Mouse (Mus musculus) liver (tissue): ENCODE measurements around the gene Ip6k3.

Source experiments
- DNase-seq: peaks from one replicate; pipeline ENCODE4 v3.0.0-alpha.2; 2020; ENCODE audit warnings: mixed read lengths

The Ip6k3 gene

DNA sequence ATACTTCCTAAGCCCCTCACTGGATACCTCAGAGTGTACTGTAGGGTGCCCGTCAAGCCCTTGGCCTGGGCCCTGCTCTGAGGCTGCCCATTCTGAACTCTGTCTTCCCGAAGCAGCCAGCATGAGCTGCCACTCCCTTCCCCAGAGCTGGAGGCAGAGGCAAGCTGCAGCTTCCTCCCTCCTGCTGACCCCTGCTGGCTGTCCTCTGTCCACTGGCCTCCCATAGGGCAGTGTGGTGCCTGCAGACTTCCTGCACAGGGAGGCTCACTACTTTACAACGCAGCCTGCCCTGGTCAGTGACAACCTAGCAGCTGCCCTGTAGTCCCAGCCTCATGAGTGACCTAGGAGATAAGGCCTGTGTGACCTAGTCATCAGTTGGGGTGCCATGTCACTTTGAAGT lies 14.1 kb upstream of the Ip6k3 start:
- peak; percentile 30 for DNase-seq

DNA sequence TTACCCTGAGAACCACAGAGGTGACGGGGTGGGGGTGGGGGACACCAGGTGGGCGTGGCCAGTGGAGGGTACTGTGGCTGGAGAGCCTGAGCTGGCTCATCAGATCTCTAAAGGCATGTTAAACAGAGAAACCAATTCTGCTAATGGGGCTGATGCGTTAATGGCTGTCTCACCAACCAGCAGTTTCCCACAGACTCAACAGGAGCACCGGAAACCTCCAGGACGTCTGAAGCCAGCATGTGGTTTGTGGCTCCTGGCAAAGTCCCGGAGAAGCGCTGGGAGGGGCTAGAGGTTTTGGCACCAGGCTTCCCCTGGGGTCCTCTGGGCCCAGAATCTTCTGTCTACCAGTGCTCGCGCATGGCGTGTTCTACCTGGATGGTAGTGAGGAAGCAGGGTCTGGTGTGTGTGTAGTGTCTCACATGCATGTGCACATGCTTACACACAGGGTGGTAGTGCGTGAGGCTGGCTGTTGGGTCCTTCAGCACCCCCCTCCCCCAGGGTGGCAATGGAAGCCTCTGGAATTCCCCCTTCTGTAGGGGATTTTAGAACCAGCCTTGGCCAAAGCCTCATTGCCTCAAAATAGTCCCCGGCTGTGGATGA lies 12.2 kb upstream of the Ip6k3 start:
- no peak for DNase-seq

DNA sequence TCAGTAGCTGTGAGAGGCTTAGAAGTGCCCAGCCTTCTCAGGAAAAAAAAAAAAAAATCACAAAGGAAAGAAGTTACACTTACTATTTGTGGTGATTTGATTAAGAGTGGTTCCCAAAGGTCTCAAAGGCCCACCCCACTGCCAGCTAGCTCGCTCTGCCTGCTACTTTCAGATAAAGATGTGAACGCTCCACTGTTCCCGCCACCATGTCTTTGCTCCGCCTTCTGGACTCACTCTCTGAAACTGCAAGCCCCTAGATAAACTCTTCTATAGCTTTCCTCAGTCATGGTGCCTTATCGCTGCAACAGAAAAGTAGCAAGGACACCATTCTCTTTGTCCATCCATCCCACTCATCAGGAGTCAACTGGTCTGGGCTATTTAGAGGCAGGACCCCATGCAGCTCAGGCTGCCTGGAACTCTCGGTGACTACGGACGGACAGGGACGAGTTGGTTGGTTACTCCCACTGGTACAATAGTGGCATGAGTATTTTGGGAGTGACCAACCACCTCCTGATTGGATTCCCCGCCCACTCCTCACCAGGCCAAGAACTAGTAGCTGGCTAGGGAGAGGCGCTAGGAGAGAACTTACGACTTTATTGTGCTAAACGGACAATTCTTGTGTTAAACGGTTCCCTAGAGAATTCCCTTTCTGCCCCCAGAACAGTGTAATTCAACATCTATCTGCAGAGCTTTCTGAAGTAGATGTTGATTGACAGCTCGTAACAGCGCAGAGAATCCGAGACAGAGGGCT lies 11.0 kb upstream of the Ip6k3 start:
- peak; percentile 44 for DNase-seq

DNA sequence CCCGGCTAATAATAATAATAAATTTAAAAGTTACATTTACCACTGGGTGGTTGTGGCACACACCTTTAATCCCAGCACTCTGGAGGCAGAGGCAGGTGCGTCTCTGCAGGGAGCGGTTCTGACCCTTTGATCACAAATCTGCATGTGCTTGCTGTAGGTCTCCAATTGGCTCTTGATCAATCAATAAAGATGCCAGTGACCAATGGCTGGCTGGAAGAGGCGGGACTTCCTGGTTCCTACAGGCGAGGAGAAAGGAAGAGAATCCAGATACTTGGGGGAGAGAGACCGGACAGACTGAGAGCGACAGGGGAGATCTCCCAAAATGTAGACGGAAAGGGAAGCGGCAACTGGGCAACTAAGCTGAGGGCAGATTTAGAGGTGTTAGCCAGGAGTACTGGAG lies 10.4 kb upstream of the Ip6k3 start:
- DNase-seq = no peak

DNA sequence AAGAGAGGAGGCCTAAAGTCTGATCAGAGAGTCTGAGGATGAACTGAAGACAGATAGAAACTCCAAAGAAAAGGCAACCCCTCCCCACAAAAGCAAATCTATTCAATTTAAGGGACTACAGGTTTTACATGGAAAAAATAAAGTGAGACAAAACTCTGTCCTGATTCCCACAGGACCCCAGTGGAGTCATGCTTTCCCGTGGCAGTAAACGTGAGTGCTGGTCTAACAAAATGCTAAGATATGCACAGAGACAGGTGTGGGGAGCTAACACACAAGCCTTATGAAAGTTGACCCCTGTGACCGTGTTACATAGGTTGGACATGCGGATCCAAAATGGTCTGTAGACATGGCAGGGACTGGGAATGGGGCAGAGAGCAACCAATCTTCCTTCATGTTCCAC lies 9.2 kb upstream of the Ip6k3 start:
- DNase-seq = no peak

DNA sequence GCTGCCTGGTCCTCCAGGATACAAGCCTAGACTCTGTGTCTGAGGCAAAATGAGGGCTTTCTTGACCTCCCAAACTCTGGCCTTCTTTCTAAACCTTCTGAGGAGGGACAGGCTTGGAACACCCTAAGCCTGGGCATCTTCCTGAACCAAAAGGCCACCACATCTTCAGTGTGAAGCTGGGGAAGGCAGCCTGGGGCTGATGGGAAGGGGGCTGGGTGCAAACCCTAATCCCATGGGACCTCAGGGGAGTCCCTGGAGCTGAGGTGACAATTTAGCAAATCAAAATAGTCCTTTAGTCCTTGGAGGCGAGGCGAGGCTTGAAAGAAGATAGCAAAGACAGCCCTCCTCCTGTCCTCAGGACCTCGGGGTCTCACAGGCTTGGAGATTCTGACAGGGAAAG lies 8.7 kb upstream of the Ip6k3 start:
- DNase-seq = no peak

DNA sequence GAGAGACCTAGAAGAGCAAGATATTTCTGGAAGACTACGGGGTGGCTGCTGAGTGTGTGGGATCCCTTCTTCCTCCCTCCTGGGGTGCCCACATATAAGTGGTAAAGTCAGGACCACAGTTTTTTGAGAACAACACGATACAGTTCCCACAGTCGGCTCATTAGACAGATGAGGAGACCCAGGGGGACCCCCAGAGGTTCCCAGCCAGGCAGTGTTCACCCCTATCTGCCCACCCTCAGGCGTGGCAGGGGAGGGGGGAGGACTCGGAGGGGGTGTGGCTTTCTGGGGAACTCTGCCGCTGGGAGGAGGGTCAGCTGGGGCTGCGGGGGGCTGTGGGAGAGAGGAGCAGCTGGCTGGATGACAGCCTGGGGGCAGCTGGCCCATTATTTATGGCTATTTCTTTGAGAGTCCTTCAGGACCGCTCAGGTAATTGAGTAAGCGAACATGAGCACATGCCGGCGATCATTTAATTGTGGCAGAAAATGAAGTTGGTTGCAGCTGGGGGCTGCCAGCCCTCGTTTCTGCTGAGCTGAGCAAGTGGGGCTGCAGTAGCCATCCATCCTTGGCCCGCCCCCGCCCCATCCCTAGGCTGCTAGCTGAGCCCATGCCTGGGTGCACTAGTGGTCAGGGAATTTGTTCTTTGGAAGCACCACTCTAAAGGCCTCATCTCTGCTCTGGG lies 7.7 kb upstream of the Ip6k3 start:
- DNase-seq = no peak

DNA sequence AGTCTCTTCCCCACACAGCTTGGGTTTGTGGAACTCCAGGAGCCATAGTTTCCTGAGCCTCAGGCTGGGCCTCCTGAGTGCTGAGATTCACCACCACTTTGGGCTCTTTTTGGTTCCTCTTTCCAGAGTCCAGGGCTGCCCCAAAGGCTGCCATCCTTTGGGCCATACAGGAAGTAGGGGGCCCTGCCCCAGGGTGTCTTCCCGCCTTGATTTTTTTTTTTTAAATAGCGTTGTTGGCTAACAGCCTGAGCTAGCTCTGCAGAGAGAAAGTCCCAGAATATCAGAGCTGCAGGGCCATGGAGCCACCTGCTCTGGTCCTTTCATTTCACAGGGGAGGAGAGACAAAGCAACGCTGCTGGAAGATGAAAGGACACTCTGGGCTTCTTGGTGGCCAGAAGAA lies 6.1 kb upstream of the Ip6k3 start:
- no peak for DNase-seq

DNA sequence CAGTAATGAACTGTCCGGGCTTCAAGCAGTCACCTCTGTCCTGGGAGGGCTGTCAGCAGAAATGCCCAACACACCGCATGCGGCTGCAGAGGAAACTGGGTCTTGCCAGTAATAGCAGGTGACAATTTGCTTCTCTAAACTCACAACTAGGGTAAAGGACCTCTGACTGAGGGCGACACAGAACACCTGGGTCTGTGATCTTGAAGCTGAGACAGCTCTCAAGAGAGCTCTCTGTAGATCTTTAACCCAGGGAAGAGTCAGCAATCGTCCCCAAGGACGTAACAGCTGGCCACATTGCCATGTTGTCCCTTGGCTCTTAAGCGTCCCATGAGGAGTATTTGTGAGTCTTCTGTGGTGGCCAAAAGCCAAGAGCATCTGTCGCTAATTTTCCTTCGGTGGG lies 4.9 kb upstream of the Ip6k3 start:
- no peak for DNase-seq

DNA sequence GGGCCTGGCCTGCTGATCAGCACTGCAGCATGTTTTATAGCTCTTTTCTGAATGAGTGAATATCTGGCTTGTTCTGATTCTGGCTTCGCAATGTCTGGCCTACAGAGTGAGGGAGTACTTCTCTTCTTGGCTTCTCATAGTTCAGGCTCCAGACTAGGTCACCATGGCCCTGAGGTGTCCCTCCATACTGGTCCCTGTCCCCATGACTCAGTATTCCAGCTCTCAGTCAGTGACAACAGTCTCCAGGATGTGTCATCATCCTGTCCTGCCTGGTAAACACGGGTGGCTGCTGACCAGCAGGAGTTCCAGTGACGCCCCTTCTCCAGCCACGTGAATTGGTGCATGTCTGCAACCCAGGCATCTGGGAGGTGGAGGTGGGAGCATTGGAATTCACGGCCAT lies 3.5 kb upstream of the Ip6k3 start:
- no peak for DNase-seq

DNA sequence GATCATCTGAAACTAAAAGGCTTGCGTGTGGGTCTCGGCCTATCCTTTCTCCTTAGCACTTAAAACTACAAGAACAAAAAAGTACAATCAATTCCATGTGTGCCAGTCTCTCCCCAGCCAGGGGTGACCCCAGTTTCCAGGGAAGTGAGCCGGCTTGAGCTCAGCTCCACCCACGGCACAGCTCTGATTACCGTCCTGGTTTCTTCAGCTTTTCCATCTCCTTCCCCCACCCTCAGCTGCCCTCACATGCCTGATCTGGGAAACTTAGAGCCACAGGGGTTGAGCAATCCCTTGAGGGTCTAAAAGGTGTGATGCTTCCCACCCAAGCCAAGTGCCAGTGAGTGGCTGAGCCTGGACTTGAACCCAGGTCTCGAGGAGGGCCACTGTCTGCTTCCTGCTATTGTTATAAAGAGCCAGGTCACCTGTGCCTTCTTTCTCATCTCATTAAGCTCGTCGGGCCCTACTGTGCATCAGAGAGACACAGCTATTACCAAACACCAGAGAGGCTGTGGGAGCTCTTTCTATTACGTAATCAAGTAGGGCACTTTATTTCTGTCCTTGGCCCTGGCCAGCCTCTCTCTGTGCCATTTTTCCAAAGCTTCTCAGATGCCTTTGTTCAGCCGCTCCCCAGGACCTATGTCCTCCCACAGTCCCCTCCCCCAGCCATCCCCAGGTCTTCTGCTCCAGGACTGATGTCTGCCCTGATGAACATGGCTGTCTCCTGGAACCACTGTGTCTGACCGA lies 2.5 kb upstream of the Ip6k3 start:
- DNase-seq = no peak

DNA sequence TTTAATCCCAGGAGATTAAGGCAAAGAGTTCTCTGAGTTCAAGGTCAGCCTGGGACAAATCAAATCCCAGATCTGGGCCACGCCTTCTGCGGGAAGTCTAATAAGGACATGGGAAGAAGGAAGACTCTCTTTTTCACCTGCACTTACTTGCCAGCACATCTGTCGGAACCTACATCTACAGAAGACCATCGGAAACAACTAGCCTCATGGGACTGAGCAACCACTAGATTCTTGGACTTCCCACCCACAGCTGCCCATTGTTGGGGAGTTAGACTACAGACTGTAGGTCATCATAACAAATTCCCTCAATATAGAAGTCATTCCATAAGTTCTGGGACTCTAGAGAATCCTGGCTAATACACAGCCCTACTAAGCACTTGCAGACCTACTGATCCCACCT lies 974 bp upstream of the Ip6k3 start:
- no peak for DNase-seq

DNA sequence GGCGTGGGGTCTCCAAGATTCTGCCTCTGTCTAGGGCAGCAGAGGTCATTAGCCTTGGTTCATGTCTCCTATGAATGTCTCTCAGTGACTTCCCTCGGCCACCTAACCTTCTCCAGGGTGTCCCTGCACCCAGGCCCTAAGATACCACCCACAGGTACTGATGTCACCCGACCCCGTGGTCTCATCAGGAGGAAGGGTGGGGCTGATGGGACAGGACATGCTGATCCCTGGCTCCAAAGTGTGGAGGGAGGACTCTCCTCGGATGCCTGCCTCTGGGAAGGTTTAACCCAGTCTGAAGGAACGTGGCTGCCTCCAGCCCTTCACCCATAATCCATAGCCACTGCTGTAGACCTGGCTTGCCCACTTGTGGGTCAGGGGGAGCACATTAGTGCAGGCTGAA lies 694 bp downstream of the Ip6k3 start:
- no peak for DNase-seq

DNA sequence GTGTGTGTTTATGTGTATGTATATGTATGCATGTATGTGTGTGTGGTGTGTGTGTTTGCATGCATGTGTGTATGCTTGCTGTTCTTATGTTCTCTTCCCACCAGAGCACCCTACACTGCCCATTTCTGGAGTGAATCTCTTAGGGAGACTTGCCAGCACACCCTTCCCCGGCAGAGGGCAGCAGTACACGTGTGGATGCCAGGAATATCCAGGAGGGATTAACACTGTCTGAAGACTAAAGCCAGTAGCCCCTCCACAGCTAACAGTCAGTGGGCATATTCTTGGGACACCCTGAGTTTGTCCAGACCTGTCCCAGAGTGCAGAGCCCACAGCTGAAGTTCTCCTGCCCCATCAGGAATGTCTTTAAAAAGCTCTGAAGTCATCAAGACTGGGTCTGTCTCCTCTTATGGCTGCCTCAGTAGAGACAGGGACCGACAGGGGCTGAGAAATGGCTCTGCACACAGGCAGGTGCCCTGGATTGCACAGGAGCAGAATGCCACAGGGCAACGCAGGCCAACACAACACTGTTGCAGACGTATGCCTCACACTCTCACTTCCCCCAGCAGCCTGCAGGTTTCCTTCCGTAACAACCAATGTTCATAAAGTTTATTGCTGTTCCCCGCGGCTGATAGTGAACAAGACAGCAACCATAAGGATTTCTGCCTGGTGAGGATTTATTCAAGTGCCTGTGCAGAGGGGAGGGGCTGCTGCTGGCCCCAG lies 2.4 kb downstream of the Ip6k3 start:
- peak; percentile 60 for DNase-seq

DNA sequence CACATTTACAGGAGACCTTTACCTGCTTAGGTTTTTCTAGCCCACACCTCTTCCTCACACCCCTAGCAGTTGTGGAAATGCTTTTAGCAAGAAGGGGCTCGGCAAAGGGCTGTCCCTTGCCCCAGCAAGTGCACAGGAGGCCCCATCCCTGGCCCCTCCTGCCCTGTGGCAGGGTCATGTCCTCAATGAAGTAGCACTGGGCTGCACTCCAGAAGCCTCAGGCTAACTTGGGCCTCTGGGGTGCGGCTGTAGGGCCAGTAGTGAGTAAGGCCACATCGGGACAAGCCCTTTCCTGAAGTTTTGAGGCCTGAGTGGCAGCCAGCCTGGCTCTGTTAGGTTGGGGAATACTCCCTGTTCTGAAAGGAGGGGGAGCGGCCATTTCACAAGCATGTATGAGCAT lies 6.7 kb downstream of the Ip6k3 start:
- DNase-seq = no peak

DNA sequence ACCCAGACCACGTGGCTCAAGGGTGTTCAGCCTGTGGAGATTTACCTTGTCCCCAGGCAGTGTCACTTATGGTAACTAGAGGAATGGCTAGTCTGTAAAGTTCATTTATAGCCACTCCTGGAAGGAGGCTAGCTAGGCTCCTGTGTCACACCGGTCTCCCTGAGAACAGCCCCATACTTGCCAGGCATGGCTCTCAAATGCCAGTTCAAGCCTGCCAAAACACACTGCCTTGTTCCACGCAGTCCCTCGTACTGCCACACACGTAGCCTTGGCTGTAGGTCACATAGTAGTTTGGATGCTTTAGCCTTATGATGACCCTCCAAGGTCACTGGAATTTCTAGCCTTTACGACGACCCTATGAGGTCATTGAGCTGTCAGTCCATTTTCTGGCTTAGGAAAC lies 8.4 kb downstream of the Ip6k3 start:
- no peak for DNase-seq

DNA sequence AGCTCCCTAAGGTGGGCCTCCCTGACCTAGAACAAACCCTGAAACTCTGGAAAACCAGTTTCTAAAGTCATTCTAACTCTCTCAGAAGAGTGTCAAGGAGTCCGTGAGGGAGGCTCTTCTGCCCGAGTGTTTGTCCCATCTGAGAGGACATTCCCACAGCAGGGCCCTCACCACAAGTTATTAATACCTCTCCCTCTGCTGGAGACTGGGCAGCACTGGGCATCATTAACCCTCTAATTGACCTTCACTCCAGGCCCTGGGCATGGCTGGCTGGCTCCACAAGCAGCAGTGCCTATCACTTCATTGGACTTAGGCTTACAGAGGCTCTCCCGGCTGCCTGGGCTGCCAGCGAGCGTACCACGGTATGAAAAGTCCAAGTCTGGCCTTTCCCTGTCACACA lies 9.2 kb downstream of the Ip6k3 start:
- DNase-seq = no peak

DNA sequence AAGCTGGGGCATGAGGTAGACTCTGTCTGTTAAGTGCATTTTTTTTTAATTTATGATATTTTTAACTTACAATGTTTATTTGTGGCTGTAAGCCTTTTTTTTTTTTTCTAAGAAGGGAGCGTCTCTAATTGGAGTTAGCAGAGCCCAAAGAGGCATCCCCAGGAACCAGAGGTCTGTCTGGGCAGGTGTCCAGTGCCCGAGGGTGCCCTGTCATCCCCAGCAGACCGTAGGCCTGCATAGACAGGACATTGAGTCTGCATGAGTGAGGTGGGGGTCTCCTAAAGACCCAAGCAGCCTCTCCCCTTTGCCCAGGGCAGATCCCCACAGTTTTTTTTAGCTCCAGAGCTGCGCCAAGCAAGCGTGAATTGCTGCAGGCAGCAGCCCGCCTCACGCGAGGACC lies 11.8 kb downstream of the Ip6k3 start:
- no peak for DNase-seq

DNA sequence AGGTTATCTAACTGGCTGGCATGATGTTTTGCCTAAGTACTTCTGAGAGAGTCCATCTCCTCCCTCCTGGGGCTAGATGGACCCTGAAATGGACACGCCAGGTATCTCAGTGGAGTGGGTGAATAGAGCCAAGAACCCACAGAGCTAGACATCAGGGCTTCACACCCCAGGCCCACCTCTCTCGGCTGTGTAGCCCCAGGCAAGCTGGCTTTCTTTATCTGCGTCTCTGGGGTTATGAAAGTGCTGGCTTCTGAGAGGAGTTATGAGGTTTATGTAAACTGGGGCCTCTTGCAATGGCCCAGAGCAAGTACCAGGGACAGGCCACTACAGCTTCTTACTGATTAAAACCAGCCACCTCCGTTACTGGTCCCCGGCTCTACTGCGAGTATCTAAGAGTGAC lies 12.7 kb downstream of the Ip6k3 start:
- DNase-seq = no peak

DNA sequence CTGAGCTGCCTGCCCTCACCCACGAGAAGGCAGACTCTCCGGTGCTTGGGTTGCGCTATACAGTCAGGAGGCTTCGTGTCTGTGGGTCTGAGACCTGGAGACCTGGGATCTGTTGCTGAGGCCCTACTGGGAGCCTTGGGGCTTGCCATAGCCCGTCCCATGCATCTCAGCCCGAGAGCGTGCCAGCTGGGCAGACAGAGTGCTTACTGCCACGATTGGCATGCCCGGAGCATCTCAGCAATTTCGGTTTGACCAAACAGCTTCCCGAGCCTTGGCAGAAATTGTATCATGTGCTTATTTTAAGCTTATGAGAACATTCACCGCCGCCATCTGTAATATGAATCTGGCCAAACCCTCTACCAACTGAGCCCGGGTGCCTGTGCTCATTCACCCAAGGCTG lies 13.3 kb downstream of the Ip6k3 start:
- DNase-seq = no peak

DNA sequence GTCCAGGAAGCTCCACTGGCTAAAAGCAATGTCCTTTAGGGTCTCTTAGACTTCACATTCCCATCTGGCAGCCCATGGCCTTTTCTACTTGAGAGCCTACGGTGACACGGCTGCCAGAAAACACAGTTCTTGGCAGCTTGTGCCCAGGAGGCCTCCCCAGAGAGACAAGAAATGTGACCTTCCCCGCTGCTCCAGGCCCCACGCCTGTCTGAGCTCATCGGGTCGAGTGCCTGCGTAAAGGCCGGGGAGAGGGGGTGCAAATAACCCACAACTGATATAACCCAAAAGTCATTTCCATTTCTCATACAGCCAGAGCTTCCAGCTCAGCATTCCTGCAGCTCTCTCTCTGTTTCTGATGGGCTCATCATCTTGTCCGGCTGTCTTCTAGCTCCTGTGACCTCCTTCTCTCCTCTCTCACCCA lies 13.8 kb downstream of the Ip6k3 start:
- no peak for DNase-seq

DNA sequence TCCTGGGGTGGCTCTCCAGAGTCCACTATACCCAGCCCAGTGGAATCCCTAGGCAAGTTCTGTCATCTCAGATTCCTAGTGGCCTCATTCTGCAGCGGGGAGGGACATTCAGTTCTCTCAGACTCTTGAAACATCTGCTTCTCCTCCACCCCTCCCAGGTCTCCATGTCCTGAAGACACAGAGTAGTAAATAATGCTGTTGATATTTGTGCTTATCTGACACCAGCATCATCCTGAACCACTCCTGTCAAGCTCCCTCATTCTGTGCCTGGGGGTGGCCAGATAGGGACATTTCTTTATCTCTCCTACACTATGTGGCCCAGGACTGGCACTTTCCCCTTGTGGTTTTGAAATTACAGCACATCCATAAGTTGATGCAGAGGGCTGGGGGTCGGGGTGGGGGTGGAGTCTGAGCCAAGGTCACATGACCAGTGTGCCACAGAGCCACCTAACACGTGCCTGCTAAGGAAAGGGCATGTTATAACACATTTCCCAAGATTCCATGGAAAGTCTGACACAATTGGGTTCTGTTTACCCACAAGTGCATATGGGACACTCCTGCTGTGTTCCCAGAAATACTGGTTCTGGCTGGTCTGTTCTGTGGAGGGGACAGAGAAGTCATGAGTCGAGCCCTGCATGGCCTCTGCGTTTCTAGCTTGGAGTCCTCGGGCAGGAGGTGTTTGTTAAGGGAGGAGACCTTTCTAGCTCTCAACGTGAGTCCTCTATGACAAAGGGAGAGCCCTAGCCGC lies 14.4 kb downstream of the Ip6k3 start:
- peak; percentile 86 for DNase-seq
